Mouse (Mus musculus): ENCODE data around the gene Trpm3. TPM values are rescaled to one million over a fixed set of nuclear protein-coding genes. Genes with fewer than 3 reads are reported as not detected.

The Trpm3 gene
- polyA plus RNA-seq, 1 experiment from 2014 or later = 0.23 TPM

DNA sequence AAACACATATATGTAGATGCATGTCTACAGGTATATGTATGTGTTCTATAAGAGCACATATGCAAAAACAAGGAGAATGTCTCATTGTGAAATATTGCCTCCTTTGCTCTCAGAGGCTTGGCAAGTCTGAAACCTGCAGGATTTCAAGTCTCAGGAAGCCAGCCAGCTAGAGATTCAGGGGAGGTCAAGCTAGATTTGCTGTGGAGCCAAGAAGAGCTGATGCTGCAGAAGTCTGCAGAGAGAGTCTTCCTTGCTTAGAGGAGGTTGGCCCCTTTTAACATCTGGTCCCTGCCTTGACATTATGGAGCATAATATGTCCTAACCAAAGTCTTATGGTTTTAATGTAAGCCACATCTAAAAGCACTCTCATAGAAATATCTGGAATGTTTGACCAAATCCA is 323.2 kb downstream of the Trpm3 start:
- Histone ChIP-seq H3K9me3 (ENCODE audit: control insufficient read depth) (no peaks in the 10 kb centered on the region), H3K4me3 (ENCODE audit: low read depth, low read length) (no peak overlapping the region), H3K27me3 (replicated peaks; ENCODE audit: control insufficient read depth, insufficient read depth, low read length) (no peaks in the 10 kb centered on the region), H3K27ac (ENCODE audit: low read depth, low read length) (no peak overlapping the region), H3K36me3 (ENCODE audit: control insufficient read depth, insufficient read depth) (no peaks in the 10 kb centered on the region), H3K9ac (ENCODE audit: low read depth, low read length) (no peak overlapping the region), H3K4me2 (replicated peaks; ENCODE audit: low read depth) (no peak overlapping the region), H3K4me1 (replicated peaks; ENCODE audit: control insufficient read depth, insufficient read depth, low read length) (no peaks in the 10 kb centered on the region)
- ATAC-seq = no peak
- TF ChIP-seq CTCF (IDR thresholded peaks at IDR 0.05; ENCODE audit: low read depth) = no peak

DNA sequence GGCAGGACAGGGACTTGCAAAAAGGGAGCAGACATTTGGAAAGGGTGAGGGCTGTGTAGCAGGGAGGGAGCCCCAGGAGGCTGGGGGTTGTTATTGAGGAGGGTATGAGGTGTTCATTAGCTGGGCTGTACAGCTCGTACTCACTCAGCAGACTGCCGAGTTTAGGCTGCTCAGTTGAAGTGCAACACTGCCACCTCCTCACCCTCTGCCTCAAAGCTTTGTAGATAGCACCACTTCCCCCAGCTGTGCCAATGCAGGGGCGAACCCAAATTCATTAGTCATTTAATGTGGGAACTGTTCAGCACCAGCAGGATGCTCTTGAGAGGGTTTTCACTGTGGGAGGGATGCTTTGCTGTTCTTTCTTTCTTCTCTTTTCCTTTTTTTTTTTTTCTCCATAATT is 324.7 kb downstream of the Trpm3 start:
- WGBS = 56% methylated on average over 3 of the region's 3 CpGs

DNA sequence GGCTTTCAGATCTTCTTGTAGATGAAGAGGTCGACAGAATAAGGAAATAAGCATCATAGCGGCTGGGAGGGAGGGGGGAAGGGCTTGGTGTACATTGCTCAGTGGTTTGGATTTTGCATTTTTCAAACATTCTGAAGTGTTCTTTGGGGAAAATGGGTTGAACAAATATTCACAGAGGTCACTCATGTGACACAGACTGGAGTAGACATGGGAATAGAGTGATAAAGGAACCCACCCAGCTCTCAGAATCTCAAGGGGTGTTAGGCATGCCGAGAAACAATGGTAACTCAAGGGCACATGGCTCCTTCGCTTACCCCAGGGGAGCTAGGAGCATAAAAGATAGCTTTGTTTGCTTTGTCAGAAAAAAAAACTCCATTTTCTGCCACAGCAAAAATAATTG is 330.8 kb downstream of the Trpm3 start:
- Histone ChIP-seq H3K4me2 (replicated peaks; ENCODE audit: low read depth) (no peak overlapping the region), H3K36me3 (ENCODE audit: control insufficient read depth, insufficient read depth) (no peaks in the 10 kb centered on the region), H3K4me1 (replicated peaks; ENCODE audit: control insufficient read depth, insufficient read depth, low read length) (no peaks in the 10 kb centered on the region), H3K4me3 (ENCODE audit: low read depth, low read length) (no peak overlapping the region), H3K9ac (ENCODE audit: low read depth, low read length) (no peak overlapping the region), H3K9me3 (ENCODE audit: control insufficient read depth) (no peaks in the 10 kb centered on the region), H3K27ac (ENCODE audit: low read depth, low read length) (no peak overlapping the region), H3K27me3 (replicated peaks; ENCODE audit: control insufficient read depth, insufficient read depth, low read length) (no peaks in the 10 kb centered on the region)
- 74% methylated on average over 4 of the region's 4 CpGs for WGBS
- TF ChIP-seq CTCF (IDR thresholded peaks at IDR 0.05; ENCODE audit: low read depth) = no peak
- no peak for ATAC-seq

More for the DNA sequence above, 324.7 kb downstream of the Trpm3 start:
- Histone ChIP-seq H3K4me3 (ENCODE audit: low read depth, low read length) (no peak overlapping the region), H3K9me3 (ENCODE audit: control insufficient read depth) (no peaks in the 10 kb centered on the region), H3K27me3 (replicated peaks; ENCODE audit: control insufficient read depth, insufficient read depth, low read length) (no peaks in the 10 kb centered on the region), H3K9ac (ENCODE audit: low read depth, low read length) (no peak overlapping the region), H3K27ac (ENCODE audit: low read depth, low read length) (no peak overlapping the region), H3K4me1 (replicated peaks; ENCODE audit: control insufficient read depth, insufficient read depth, low read length) (no peaks in the 10 kb centered on the region), H3K4me2 (replicated peaks; ENCODE audit: low read depth) (no peak overlapping the region), H3K36me3 (ENCODE audit: control insufficient read depth, insufficient read depth) (no peaks in the 10 kb centered on the region)
- ATAC-seq = no peak
- no peak for TF ChIP-seq CTCF (IDR thresholded peaks at IDR 0.05; ENCODE audit: low read depth)

DNA sequence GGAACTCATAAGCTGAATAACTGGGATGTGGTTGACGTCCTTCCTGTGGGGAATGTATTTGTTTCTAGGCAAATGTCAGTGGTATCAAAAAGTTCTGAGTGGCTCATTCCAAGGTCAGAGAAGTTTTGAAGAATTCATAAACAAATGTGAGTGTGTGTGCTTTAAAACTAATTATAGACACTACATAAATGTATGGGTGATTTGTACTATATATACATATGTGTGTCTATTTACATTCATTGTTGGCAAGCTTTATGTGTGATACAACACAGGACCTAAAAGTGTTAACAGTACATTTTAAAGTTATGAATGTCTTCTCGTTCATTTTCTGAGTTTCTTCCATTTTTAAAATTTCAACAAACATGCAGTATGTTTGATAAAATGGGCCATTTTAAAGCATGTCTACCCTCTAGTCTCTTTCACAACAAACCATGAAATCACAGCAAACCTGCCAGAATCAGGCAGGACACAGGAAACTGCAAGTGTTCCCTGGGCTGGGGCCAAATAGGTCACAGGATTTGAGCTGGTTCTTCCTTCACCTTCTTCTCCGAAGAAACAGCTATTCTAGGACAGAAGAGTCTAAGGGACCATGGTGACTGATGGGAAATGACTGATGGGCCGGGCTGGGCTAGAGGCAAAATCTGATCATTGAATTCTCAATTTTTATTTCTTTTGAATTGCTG is 334.3 kb downstream of the Trpm3 start:
- ATAC-seq = no peak
- no peak overlapping the region for H3K4me2 ChIP-seq (replicated peaks; ENCODE audit: low read depth)
- H3K36me3 ChIP-seq (ENCODE audit: control insufficient read depth, insufficient read depth) = no peaks in the 10 kb centered on the region
- 62% methylated on average over 4 of the region's 4 CpGs for WGBS
- H3K4me3 ChIP-seq (ENCODE audit: low read depth, low read length) = no peak overlapping the region
- H3K4me1 ChIP-seq (replicated peaks; ENCODE audit: control insufficient read depth, insufficient read depth, low read length) = no peaks in the 10 kb centered on the region
- H3K27me3 ChIP-seq (replicated peaks; ENCODE audit: control insufficient read depth, insufficient read depth, low read length) = no peaks in the 10 kb centered on the region
- H3K9ac ChIP-seq (ENCODE audit: low read depth, low read length) = no peak overlapping the region
- no peak for TF ChIP-seq CTCF (IDR thresholded peaks at IDR 0.05; ENCODE audit: low read depth)
- no peak overlapping the region for H3K27ac ChIP-seq (ENCODE audit: low read depth, low read length)
- H3K9me3 ChIP-seq (ENCODE audit: control insufficient read depth) = no peaks in the 10 kb centered on the region

DNA sequence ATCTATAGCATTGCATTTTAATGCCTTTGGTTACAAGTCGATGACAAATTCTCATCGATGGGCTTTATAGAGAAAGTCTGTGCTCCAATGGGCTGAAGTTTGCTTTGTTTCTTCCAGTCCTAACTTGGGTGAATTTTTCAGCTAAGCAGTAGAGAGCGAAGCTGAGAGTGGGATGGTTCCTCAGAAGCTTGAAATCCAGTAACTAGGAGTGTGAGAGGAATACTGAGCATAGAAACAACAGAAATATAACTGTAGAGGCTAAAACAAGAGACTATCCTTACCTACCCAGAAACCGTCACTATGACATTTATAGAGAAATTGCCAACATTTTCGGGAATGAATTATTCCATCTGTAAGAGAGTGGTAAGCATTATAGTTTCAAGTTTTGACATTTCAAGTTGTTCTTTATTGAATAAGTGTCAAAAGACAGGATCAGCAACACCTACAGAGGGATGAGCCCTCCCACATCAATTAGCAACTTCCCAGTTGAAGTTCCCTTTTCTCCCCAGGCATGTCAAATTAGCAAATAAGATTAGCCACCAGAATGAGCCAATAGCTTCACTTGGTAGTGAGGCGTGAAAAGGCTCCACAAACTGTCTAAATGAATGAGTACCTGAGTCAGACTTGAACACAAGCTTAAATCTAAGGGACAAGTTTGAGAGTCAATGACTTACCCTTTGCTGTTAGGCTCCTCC is 339.6 kb downstream of the Trpm3 start:
- TF ChIP-seq CTCF (IDR thresholded peaks at IDR 0.05; ENCODE audit: low read depth) = no peak
- no peaks in the 10 kb centered on the region for H3K4me1 ChIP-seq (replicated peaks; ENCODE audit: control insufficient read depth, insufficient read depth, low read length)
- no peaks in the 10 kb centered on the region for H3K36me3 ChIP-seq (ENCODE audit: control insufficient read depth, insufficient read depth)
- no peaks in the 10 kb centered on the region for H3K9me3 ChIP-seq (ENCODE audit: control insufficient read depth)
- no peak overlapping the region for H3K27ac ChIP-seq (ENCODE audit: low read depth, low read length)
- ATAC-seq = no peak
- 89% methylated on average over 6 of the region's 6 CpGs for WGBS
- no peak overlapping the region for H3K4me3 ChIP-seq (ENCODE audit: low read depth, low read length)
- no peak overlapping the region for H3K4me2 ChIP-seq (replicated peaks; ENCODE audit: low read depth)
- H3K27me3 ChIP-seq (replicated peaks; ENCODE audit: control insufficient read depth, insufficient read depth, low read length) = no peaks in the 10 kb centered on the region
- no peak overlapping the region for H3K9ac ChIP-seq (ENCODE audit: low read depth, low read length)

DNA sequence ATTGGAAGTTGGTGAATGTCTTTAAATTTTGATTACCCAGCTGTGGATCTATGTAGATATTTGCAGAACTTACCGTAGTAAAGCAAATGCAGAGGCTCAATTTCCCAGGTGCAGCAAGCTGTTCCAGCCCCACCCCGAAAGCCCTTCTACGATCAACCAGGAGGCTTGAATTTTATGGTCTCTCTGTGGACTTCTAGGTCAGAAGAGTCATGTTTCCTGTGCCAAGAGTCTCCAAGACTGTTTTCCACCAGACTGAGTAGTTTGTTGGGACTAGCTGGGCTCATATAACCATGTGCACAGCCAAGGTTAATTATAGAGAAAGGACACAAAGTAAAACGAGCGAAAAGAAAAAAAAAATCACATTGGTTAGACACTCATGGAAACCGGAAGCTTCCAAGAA is 364.6 kb downstream of the Trpm3 start:
- Histone ChIP-seq H3K36me3 (ENCODE audit: control insufficient read depth, insufficient read depth) (no peaks in the 10 kb centered on the region), H3K4me3 (ENCODE audit: low read depth, low read length) (no peak overlapping the region), H3K27ac (ENCODE audit: low read depth, low read length) (no peak overlapping the region), H3K4me2 (replicated peaks; ENCODE audit: low read depth) (no peak overlapping the region), H3K4me1 (replicated peaks; ENCODE audit: control insufficient read depth, insufficient read depth, low read length) (no peaks in the 10 kb centered on the region), H3K9me3 (ENCODE audit: control insufficient read depth) (no peaks in the 10 kb centered on the region), H3K9ac (ENCODE audit: low read depth, low read length) (no peak overlapping the region), H3K27me3 (replicated peaks; ENCODE audit: control insufficient read depth, insufficient read depth, low read length) (no peaks in the 10 kb centered on the region)
- TF ChIP-seq CTCF (IDR thresholded peaks at IDR 0.05; ENCODE audit: low read depth) = no peak
- no peak for ATAC-seq
- 69% methylated on average over 6 of the region's 6 CpGs for WGBS
